Mouse (Mus musculus): ENCODE results near the gene Tcirg1. TPM values are rescaled to one million over a fixed set of nuclear protein-coding genes. Genes with fewer than 3 reads are reported as not detected.

Gene Tcirg1
- polyA plus RNA-seq, 1 experiment: 61.1 TPM

GRCm38 (mm10) chr19:3916727-3917126 lies 9.8 kb upstream of the Tcirg1 start:
- peaks cover 19% of the 10 kb centered on the region for H3K79me2 ChIP-seq (ENCODE audit: control insufficient read depth, insufficient read depth)
- H3K36me3 ChIP-seq (ENCODE audit: control insufficient read depth, insufficient read depth): no peaks in the 10 kb centered on the region
- H3ac ChIP-seq (ENCODE audit: control insufficient read depth, insufficient read length, low read depth): no peak overlapping the region
- no peak overlapping the region for H3K4me3 ChIP-seq (ENCODE audit: insufficient read depth, poor library complexity, severe bottlenecking)
- TF ChIP-seq MYOG (IDR thresholded peaks at IDR 0.05; ENCODE audit: control insufficient read depth, extremely low read depth, insufficient read length) (no peak), MAX (IDR thresholded peaks at IDR 0.05) (no peak), MYOD1 (IDR thresholded peaks at IDR 0.05; ENCODE audit: control insufficient read depth, insufficient read length, low read depth) (no peak), FOSL1 (IDR thresholded peaks at IDR 0.05; ENCODE audit: insufficient read depth, low read length, poor library complexity, severe bottlenecking) (no peak), CTCF (IDR thresholded peaks at IDR 0.05; ENCODE audit: control insufficient read depth, insufficient read depth, insufficient read length) (no peak), USF1 (IDR thresholded peaks at IDR 0.05; ENCODE audit: low read depth) (no peak), CEBPB (IDR thresholded peaks at IDR 0.05; ENCODE audit: low read depth) (no peak)
- H3K27me3 ChIP-seq (ENCODE audit: control insufficient read depth, insufficient read depth, insufficient read length): no peaks in the 10 kb centered on the region
- peaks cover 3% of the 10 kb centered on the region for H3K79me3 ChIP-seq (ENCODE audit: low read depth)

GRCm38 (mm10) chr19:3914535-3914934 lies 7.6 kb upstream of the Tcirg1 start:
- no peak overlapping the region for H3K4me3 ChIP-seq (ENCODE audit: insufficient read depth, poor library complexity, severe bottlenecking)
- TF ChIP-seq CTCF (IDR thresholded peaks at IDR 0.05; ENCODE audit: control insufficient read depth, insufficient read depth, insufficient read length): no peak
- no peak for TF ChIP-seq MYOG (IDR thresholded peaks at IDR 0.05; ENCODE audit: control insufficient read depth, extremely low read depth, insufficient read length)
- no peak for TF ChIP-seq USF1 (IDR thresholded peaks at IDR 0.05; ENCODE audit: low read depth)
- no peak for TF ChIP-seq FOSL1 (IDR thresholded peaks at IDR 0.05; ENCODE audit: insufficient read depth, low read length, poor library complexity, severe bottlenecking)
- no peak for TF ChIP-seq CEBPB (IDR thresholded peaks at IDR 0.05; ENCODE audit: low read depth)
- no peak for TF ChIP-seq MYOD1 (IDR thresholded peaks at IDR 0.05; ENCODE audit: control insufficient read depth, insufficient read length, low read depth)
- no peak for TF ChIP-seq MAX (IDR thresholded peaks at IDR 0.05)
- peaks cover 8% of the 10 kb centered on the region for H3K36me3 ChIP-seq (ENCODE audit: control insufficient read depth, insufficient read depth)
- H3K27me3 ChIP-seq (ENCODE audit: control insufficient read depth, insufficient read depth, insufficient read length): no peaks in the 10 kb centered on the region
- peaks cover 26% of the 10 kb centered on the region for H3K79me2 ChIP-seq (ENCODE audit: control insufficient read depth, insufficient read depth)
- H3ac ChIP-seq (ENCODE audit: control insufficient read depth, insufficient read length, low read depth): no peak overlapping the region
- H3K79me3 ChIP-seq (ENCODE audit: low read depth): peaks cover 5% of the 10 kb centered on the region

- peaks cover 17% of the 10 kb centered on the region for H3K36me3 ChIP-seq (ENCODE audit: control insufficient read depth, insufficient read depth)
- H3ac ChIP-seq (ENCODE audit: control insufficient read depth, insufficient read length, low read depth): peak overlapping the region; percentile 92
- peaks cover 5% of the 10 kb centered on the region for H3K79me3 ChIP-seq (ENCODE audit: low read depth)
- H3K4me3 ChIP-seq (ENCODE audit: insufficient read depth, poor library complexity, severe bottlenecking): peak overlapping the region; percentile 61
- TF ChIP-seq MAX (IDR thresholded peaks at IDR 0.05) (no peak), USF1 (IDR thresholded peaks at IDR 0.05; ENCODE audit: low read depth) (no peak), MYOG (IDR thresholded peaks at IDR 0.05; ENCODE audit: control insufficient read depth, extremely low read depth, insufficient read length) (no peak), FOSL1 (IDR thresholded peaks at IDR 0.05; ENCODE audit: insufficient read depth, low read length, poor library complexity, severe bottlenecking) (no peak), CEBPB (IDR thresholded peaks at IDR 0.05; ENCODE audit: low read depth) (no peak), CTCF (IDR thresholded peaks at IDR 0.05; ENCODE audit: control insufficient read depth, insufficient read depth, insufficient read length) (no peak), MYOD1 (IDR thresholded peaks at IDR 0.05; ENCODE audit: control insufficient read depth, insufficient read length, low read depth) (no peak)
- H3K79me2 ChIP-seq (ENCODE audit: control insufficient read depth, insufficient read depth): peaks cover 26% of the 10 kb centered on the region
- H3K27me3 ChIP-seq (ENCODE audit: control insufficient read depth, insufficient read depth, insufficient read length): no peaks in the 10 kb centered on the region
These were observed 6.8 kb upstream of the Tcirg1 start for GRCm38 (mm10) chr19:3913692-3914091.

GRCm38 (mm10) chr19:3912337-3913204 lies 5.6 kb upstream of the Tcirg1 start, which contains the start of gene Ndufs8:
Gene Ndufs8 (minus strand): TSS chr19:3912774.
- TF ChIP-seq CTCF (IDR thresholded peaks at IDR 0.05; ENCODE audit: control insufficient read depth, insufficient read depth, insufficient read length): no peak
- TF ChIP-seq MYOG (IDR thresholded peaks at IDR 0.05; ENCODE audit: control insufficient read depth, extremely low read depth, insufficient read length): no peak
- no peak for TF ChIP-seq MAX (IDR thresholded peaks at IDR 0.05)
- no peak for TF ChIP-seq FOSL1 (IDR thresholded peaks at IDR 0.05; ENCODE audit: insufficient read depth, low read length, poor library complexity, severe bottlenecking)
- TF ChIP-seq USF1 (IDR thresholded peaks at IDR 0.05; ENCODE audit: low read depth): no peak
- TF ChIP-seq CEBPB (IDR thresholded peaks at IDR 0.05; ENCODE audit: low read depth): no peak
- no peak for TF ChIP-seq MYOD1 (IDR thresholded peaks at IDR 0.05; ENCODE audit: control insufficient read depth, insufficient read length, low read depth)
- Histone ChIP-seq H3K36me3 (ENCODE audit: control insufficient read depth, insufficient read depth) (peaks cover 28% of the 10 kb centered on the region), H3K79me3 (ENCODE audit: low read depth) (peaks cover 5% of the 10 kb centered on the region), H3K4me3 (ENCODE audit: insufficient read depth, poor library complexity, severe bottlenecking) (peak within 1 kb of the TSS; percentile 61), H3K27me3 (ENCODE audit: control insufficient read depth, insufficient read depth, insufficient read length) (no peaks in the 10 kb centered on the region), H3K79me2 (ENCODE audit: control insufficient read depth, insufficient read depth) (peaks cover 26% of the 10 kb centered on the region), H3ac (ENCODE audit: control insufficient read depth, insufficient read length, low read depth) (peak within 1 kb of the TSS; percentile 92)

- Histone ChIP-seq H3ac (ENCODE audit: control insufficient read depth, insufficient read length, low read depth) (no peak overlapping the region), H3K4me3 (ENCODE audit: insufficient read depth, poor library complexity, severe bottlenecking) (no peak overlapping the region), H3K79me2 (ENCODE audit: control insufficient read depth, insufficient read depth) (peaks cover 44% of the 10 kb centered on the region), H3K27me3 (ENCODE audit: control insufficient read depth, insufficient read depth, insufficient read length) (no peaks in the 10 kb centered on the region), H3K36me3 (ENCODE audit: control insufficient read depth, insufficient read depth) (peaks cover 29% of the 10 kb centered on the region), H3K79me3 (ENCODE audit: low read depth) (peaks cover 20% of the 10 kb centered on the region)
- no peak for TF ChIP-seq MYOD1 (IDR thresholded peaks at IDR 0.05; ENCODE audit: control insufficient read depth, insufficient read length, low read depth)
- TF ChIP-seq CEBPB (IDR thresholded peaks at IDR 0.05; ENCODE audit: low read depth): no peak
- TF ChIP-seq FOSL1 (IDR thresholded peaks at IDR 0.05; ENCODE audit: insufficient read depth, low read length, poor library complexity, severe bottlenecking): no peak
- TF ChIP-seq CTCF (IDR thresholded peaks at IDR 0.05; ENCODE audit: control insufficient read depth, insufficient read depth, insufficient read length): no peak
- TF ChIP-seq MYOG (IDR thresholded peaks at IDR 0.05; ENCODE audit: control insufficient read depth, extremely low read depth, insufficient read length): no peak
- no peak for TF ChIP-seq USF1 (IDR thresholded peaks at IDR 0.05; ENCODE audit: low read depth)
- TF ChIP-seq MAX (IDR thresholded peaks at IDR 0.05): no peak
These were observed 3.3 kb upstream of the Tcirg1 start for GRCm38 (mm10) chr19:3910206-3910605.
